Mouse (Mus musculus) mature B cell (primary cell): ENCODE results near the gene Cd44.

Source experiments
- in situ Hi-C: fragments of 300-500 bp; cut with MboI; formaldehyde crosslinking; loops from 2 replicates; pipeline ENCODE4 v1.14.3; 2019

The Cd44 gene

GRCm38 (mm10) chr2:102872436-102872835, 29.0 kb downstream of the Cd44 start:
- in situ Hi-C loops: no loop called here

- in situ Hi-C loops: no loop called here
Measured at GRCm38 (mm10) chr2:102868444-102868843, 33.0 kb downstream of the Cd44 start.

- in situ Hi-C loops: no loop called here
Measured at GRCm38 (mm10) chr2:102867396-102868088, 33.9 kb downstream of the Cd44 start.

- in situ Hi-C loops: no loop called here
Measured at GRCm38 (mm10) chr2:102866594-102866993, 34.9 kb downstream of the Cd44 start.

GRCm38 (mm10) chr2:102865354-102865752, 36.1 kb downstream of the Cd44 start:
- in situ Hi-C loops: no loop called here

- in situ Hi-C loops: no loop called here
Measured at GRCm38 (mm10) chr2:102864695-102865353, 36.6 kb downstream of the Cd44 start.

- in situ Hi-C loops: no loop called here
Measured at GRCm38 (mm10) chr2:102864036-102864435, 37.4 kb downstream of the Cd44 start.

GRCm38 (mm10) chr2:102863583-102863982, 37.9 kb downstream of the Cd44 start:
- in situ Hi-C loops: no loop called here

GRCm38 (mm10) chr2:102862706-102863105, 38.8 kb downstream of the Cd44 start:
- in situ Hi-C loops: no loop called here

- in situ Hi-C loops: no loop called here
Measured at GRCm38 (mm10) chr2:102858271-102858670, 43.2 kb downstream of the Cd44 start.

- in situ Hi-C loops: no loop called here
Measured at GRCm38 (mm10) chr2:102853297-102853696, 48.2 kb downstream of the Cd44 start.

- in situ Hi-C loops: no loop called here
Measured at GRCm38 (mm10) chr2:102851936-102852477, 49.5 kb downstream of the Cd44 start.

GRCm38 (mm10) chr2:102850026-102850425, 51.4 kb downstream of the Cd44 start:
- in situ Hi-C loops: no loop called here

- in situ Hi-C loops: no loop called here
Measured at GRCm38 (mm10) chr2:102848811-102849433, 52.5 kb downstream of the Cd44 start.

GRCm38 (mm10) chr2:102841231-102841630, 60.2 kb downstream of the Cd44 start:
- in situ Hi-C loops: no loop called here

- in situ Hi-C loops: no loop called here
Measured at GRCm38 (mm10) chr2:102838179-102838578, 63.3 kb downstream of the Cd44 start.

GRCm38 (mm10) chr2:102831547-102831946, 69.9 kb downstream of the Cd44 start:
- in situ Hi-C loops: no loop called here

- in situ Hi-C loops: no loop called here
Measured at GRCm38 (mm10) chr2:102829201-102829600, 72.3 kb downstream of the Cd44 start.

GRCm38 (mm10) chr2:102828381-102828780, 73.1 kb downstream of the Cd44 start:
- in situ Hi-C loops: no loop called here

GRCm38 (mm10) chr2:102827841-102828240, 73.6 kb downstream of the Cd44 start:
- in situ Hi-C loops: no loop called here

- in situ Hi-C loops: no loop called here
Measured at GRCm38 (mm10) chr2:102825961-102826633, 75.4 kb downstream of the Cd44 start.

- in situ Hi-C loops: no loop called here
Measured at GRCm38 (mm10) chr2:102822036-102822435, 79.4 kb downstream of the Cd44 start.
